Mouse (Mus musculus) lung, postnatal 0 days (tissue): ENCODE measurements around the gene Ehmt1. TPM values are rescaled to one million over a fixed set of nuclear protein-coding genes. Genes with fewer than 3 reads are reported as not detected.

Experiments used
- ATAC-seq: fragments of 200-750 bp; cut with Nextera tagmentation; 2 replicates; pipeline ENCODE4 v1.8.0; 2017; ENCODE audit warnings: moderate library complexity
- DNase-seq: peaks from one replicate; pipeline ENCODE4 v3.0.0-alpha.2; 2016; ENCODE audit warnings: low spot score
- H3K27ac ChIP-seq: fragments of 300-500 bp; sonication (generic); 2 replicates; pipeline ENCODE4 v1.5.1; 2014; ENCODE audit warnings: antibody characterized with exemption, mild to moderate bottlenecking, low read length, mixed read lengths
- H3K27me3 ChIP-seq: fragments of 300-500 bp; sonication (generic); replicated peaks from 2 replicates; pipeline ENCODE4 v1.6.1; 2014; ENCODE audit warnings: low read length, mixed read lengths; ENCODE audit not compliant: insufficient read depth
- H3K36me3 ChIP-seq: fragments of 300-500 bp; sonication (generic); 2 replicates; pipeline ENCODE4 v1.6.1; 2014; ENCODE audit warnings: low read length, mixed read lengths; ENCODE audit not compliant: insufficient read depth
- H3K4me1 ChIP-seq: fragments of 300-500 bp; sonication (generic); 2 replicates; pipeline ENCODE4 v1.6.1; 2014; ENCODE audit warnings: antibody characterized with exemption, low read depth, low read length, mixed read lengths; ENCODE audit not compliant: insufficient read depth
- H3K4me2 ChIP-seq: fragments of 300-500 bp; sonication (generic); replicated peaks from 2 replicates; pipeline ENCODE4 v1.6.1; 2014; ENCODE audit warnings: low read depth, mild to moderate bottlenecking, low read length, moderate library complexity, mixed read lengths
- H3K4me3 ChIP-seq: fragments of 300-500 bp; sonication (generic); 2 replicates; pipeline ENCODE4 v1.5.1; 2014; ENCODE audit warnings: low read depth, low read length
- H3K9ac ChIP-seq: fragments of 300-500 bp; sonication (generic); replicated peaks from 2 replicates; pipeline ENCODE4 v1.6.1; 2014; ENCODE audit warnings: low read depth, mild to moderate bottlenecking
- H3K9me3 ChIP-seq: fragments of 300-500 bp; sonication (generic); 2 replicates; pipeline ENCODE4 v1.6.1; 2016; ENCODE audit warnings: low read length, mixed read lengths
- CTCF ChIP-seq: IDR thresholded peaks from 2 replicates; pipeline ENCODE4 v1.5.1; 2016; ENCODE audit warnings: antibody characterized with exemption, mild to moderate bottlenecking
- EP300 ChIP-seq: IDR thresholded peaks from 2 replicates; pipeline ENCODE4 v1.6.1; 2016; ENCODE audit warnings: antibody characterized with exemption, mild to moderate bottlenecking, control low read depth
- WGBS: fragments of 180-500 bp; shearing (Covaris S2); extraction: QIAGEN DNeasy Blood & Tissue Kit; methylation state at CpG from one replicate; pipeline ENCODE4 v1.1.7; 2014; 5-methylcytosine and 5-hydroxymethylcytosine counted together
- polyA plus RNA-seq: library from polyadenylated mRNA; unstranded; fragments of >200 nt; fragmentation: Nextera tagmentation; extraction: Ambion mirVana; gene quantifications from 2 replicates; pipeline ENCODE4 v1.2.1, GENCODE M21; 2015

Gene Ehmt1
- polyA plus RNA-seq = 39.1 and 45.0 TPM in 2 replicates

- peak within 1 kb of the TSS; percentile 99 for H3K4me3 ChIP-seq
- DNase-seq = peak; percentile 97
- under 1% methylated on average over 84 of the region's 112 CpGs for WGBS
- peaks cover 8% of the 10 kb centered on the region; the same call in 1 of the 2 replicates for H3K4me1 ChIP-seq
- H3K27ac ChIP-seq = peak within 1 kb of the TSS; percentile 93
- peak within 1 kb of the TSS; percentile 86 for H3K9ac ChIP-seq
- no peaks in the 10 kb centered on the region for H3K27me3 ChIP-seq
- H3K36me3 ChIP-seq = no peaks in the 10 kb centered on the region
- H3K4me2 ChIP-seq = peak within 1 kb of the TSS; percentile 74
- peak; percentile 29; the same call in 1 of the 2 replicates for TF ChIP-seq CTCF
- TF ChIP-seq EP300 = no peak
- ATAC-seq = peak; percentile 99
- H3K9me3 ChIP-seq = no peaks in the 10 kb centered on the region
These were observed at the start of gene Ehmt1 for GRCm38 (mm10) chr2:24918930-24919838. TSS of gene Ehmt1 (minus strand) at chr2:24919614.

GRCm38 (mm10) chr2:24962304-24963000 lies 43.0 kb upstream of the Ehmt1 start, which contains the start of gene Dph7:
TSS of gene Dph7 (plus strand) at chr2:24962400.
- 1% methylated on average over 28 of the region's 28 CpGs for WGBS
- Histone ChIP-seq H3K27me3 (no peaks in the 10 kb centered on the region), H3K4me1 (no peaks in the 10 kb centered on the region), H3K9me3 (no peaks in the 10 kb centered on the region), H3K4me3 (peak within 1 kb of the TSS; percentile 66), H3K36me3 (peaks cover 7% of the 10 kb centered on the region; the same call in 1 of the 2 replicates), H3K9ac (peak within 1 kb of the TSS; percentile 62), H3K4me2 (peak within 1 kb of the TSS; percentile 82), H3K27ac (no peak within 1 kb of the TSS)
- ATAC-seq = peak; percentile 92
- peak; percentile 93 for DNase-seq
- peak; percentile 95 for TF ChIP-seq CTCF
- no peak for TF ChIP-seq EP300

GRCm38 (mm10) chr2:24960910-24961309 lies 41.5 kb upstream of the Ehmt1 start:
- ATAC-seq = 0 out of 2 replicates have a peak, but pooled peaks have one; percentile 43
- no peaks in the 10 kb centered on the region for H3K4me1 ChIP-seq
- H3K9ac ChIP-seq = no peak overlapping the region
- TF ChIP-seq CTCF = peak; percentile 71
- TF ChIP-seq EP300 = no peak
- no peak overlapping the region for H3K4me2 ChIP-seq
- H3K4me3 ChIP-seq = no peak overlapping the region
- no peaks in the 10 kb centered on the region for H3K27me3 ChIP-seq
- 35% methylated on average over 3 of the region's 3 CpGs for WGBS
- DNase-seq = peak; percentile 48
- H3K36me3 ChIP-seq = peaks cover 7% of the 10 kb centered on the region; the same call in 1 of the 2 replicates
- H3K27ac ChIP-seq = no peak overlapping the region
- no peaks in the 10 kb centered on the region for H3K9me3 ChIP-seq

- DNase-seq (no peak), ATAC-seq (no peak)
- H3K27me3 ChIP-seq = no peaks in the 10 kb centered on the region
- WGBS = 85% methylated on average over 4 of the region's 4 CpGs
- no peak overlapping the region for H3K4me3 ChIP-seq
- H3K9ac ChIP-seq = no peak overlapping the region
- TF ChIP-seq CTCF (no peak), EP300 (no peak)
- no peaks in the 10 kb centered on the region for H3K9me3 ChIP-seq
- H3K4me1 ChIP-seq = peaks cover 4% of the 10 kb centered on the region
- no peak overlapping the region for H3K27ac ChIP-seq
- H3K36me3 ChIP-seq = 0 out of 2 replicates have a peak, but pooled peaks cover 9% of the 10 kb centered on the region
- H3K4me2 ChIP-seq = no peak overlapping the region
These were observed 33.2 kb upstream of the Ehmt1 start for GRCm38 (mm10) chr2:24952537-24953055.

- Histone ChIP-seq H3K4me1 (peaks cover 4% of the 10 kb centered on the region), H3K27me3 (no peaks in the 10 kb centered on the region), H3K36me3 (0 out of 2 replicates have a peak, but pooled peaks cover 9% of the 10 kb centered on the region), H3K9me3 (no peaks in the 10 kb centered on the region), H3K27ac (peak overlapping the region; percentile 62), H3K4me2 (peak overlapping the region; percentile 99), H3K9ac (peak overlapping the region; percentile 59), H3K4me3 (peak overlapping the region; percentile 82)
- WGBS = 0% methylated on average over 31 of the region's 31 CpGs
- peak; percentile 32 for DNase-seq
- ATAC-seq = no peak; the same call in 1 of the 2 replicates
- TF ChIP-seq CTCF = no peak
- no peak for TF ChIP-seq EP300
These were observed 30.7 kb upstream of the Ehmt1 start for GRCm38 (mm10) chr2:24950189-24950535.
